Mouse (Mus musculus) stomach, postnatal 0 days (tissue): ENCODE results near the gene Zfp335.

Experiments used
- CTCF ChIP-seq: IDR thresholded peaks from 2 replicates; pipeline ENCODE4 v1.5.1; 2016; ENCODE audit warnings: antibody characterized with exemption, low read depth, mild to moderate bottlenecking, moderate library complexity
- EP300 ChIP-seq: optimal IDR thresholded peaks from 2 replicates; pipeline ENCODE3; 2016; ENCODE audit warnings: antibody characterized with exemption

- TF ChIP-seq CTCF (peak; percentile 75), EP300 (no peak)
These were observed 2.0 kb downstream of the Zfp335 start for GRCm38 (mm10) chr2:164909542-164909941.
